Mouse (Mus musculus) forebrain, embryonic 11.5 days (tissue): ENCODE measurements at regions not wholly inside any gene's neighbourhood (a gene's known extent, or its start where the extent isn't known, plus 50 kb on each side); places are given as distances from the start of the nearest gene placed in this dataset.

Source experiments
- ATAC-seq: fragments of 200-750 bp; cut with Nextera tagmentation; replicated peaks from 2 replicates; pipeline ENCODE4 v1.8.0; 2017; ENCODE audit warnings: moderate TSS enrichment; ENCODE audit not compliant: low FRiP score
- DNase-seq: peaks from one replicate; pipeline ENCODE4 v3.0.0-alpha.2; 2017; ENCODE audit warnings: low spot score
- H3K27ac ChIP-seq: fragments of 300-500 bp; sonication (generic); 2 replicates; pipeline ENCODE4 v1.5.1; 2014; ENCODE audit warnings: low read depth, low read length
- H3K27me3 ChIP-seq: fragments of 300-500 bp; sonication (generic); 2 replicates; pipeline ENCODE4 v1.6.1; 2014; ENCODE audit warnings: mild to moderate bottlenecking, low read length, mixed read lengths; ENCODE audit not compliant: control insufficient read depth, insufficient read depth
- H3K36me3 ChIP-seq: fragments of 300-500 bp; sonication (generic); 2 replicates; pipeline ENCODE4 v1.6.1; 2014; ENCODE audit warnings: mild to moderate bottlenecking, low read length, moderate library complexity, mixed read lengths; ENCODE audit not compliant: control insufficient read depth, insufficient read depth
- H3K4me1 ChIP-seq: fragments of 300-500 bp; sonication (generic); replicated peaks from 2 replicates; pipeline ENCODE4 v1.6.1; 2014; ENCODE audit warnings: low read length, mixed read lengths; ENCODE audit not compliant: control insufficient read depth, insufficient read depth
- H3K4me2 ChIP-seq: fragments of 300-500 bp; sonication (generic); 2 replicates; pipeline ENCODE4 v1.6.1; 2014; ENCODE audit warnings: low read depth, mild to moderate bottlenecking, low read length, moderate library complexity, mixed read lengths; ENCODE audit not compliant: severe bottlenecking
- H3K4me3 ChIP-seq: fragments of 300-500 bp; sonication (generic); 2 replicates; pipeline ENCODE4 v1.5.1; 2014; ENCODE audit warnings: low read depth, low read length
- H3K9ac ChIP-seq: fragments of 300-500 bp; sonication (generic); 2 replicates; pipeline ENCODE4 v1.6.1; 2014; ENCODE audit warnings: low read length
- H3K9me3 ChIP-seq: fragments of 300-500 bp; sonication (generic); 2 replicates; pipeline ENCODE4 v1.6.1; 2016; ENCODE audit warnings: low read length, mixed read lengths; ENCODE audit not compliant: control insufficient read depth
- WGBS: fragments of 180-500 bp; shearing (Covaris S2); extraction: QIAGEN DNeasy Blood & Tissue Kit; methylation state at CpG from one replicate; pipeline ENCODE4 v1.1.7; 2014; 5-methylcytosine and 5-hydroxymethylcytosine counted together

- 27% methylated on average over 13 of the region's 13 CpGs for WGBS
- H3K27me3 ChIP-seq, result no peaks in the 10 kb centered on the region
- ATAC-seq (peak; percentile 58), DNase-seq (no peak)
- H3K4me2 ChIP-seq, result peak overlapping the region; percentile 31; the same call in 1 of the 2 replicates
- H3K9ac ChIP-seq, result no peak overlapping the region
- no peaks in the 10 kb centered on the region for H3K36me3 ChIP-seq
- no peak overlapping the region for H3K27ac ChIP-seq
- H3K9me3 ChIP-seq, result no peaks in the 10 kb centered on the region
- peaks cover 3% of the 10 kb centered on the region; the same call in 1 of the 2 replicates for H3K4me1 ChIP-seq
- no peak overlapping the region for H3K4me3 ChIP-seq
Measured at GRCm38 (mm10) chr7:37180416-37180815, 482.5 kb downstream of the Tshz3 start.

- Histone ChIP-seq H3K4me1 (peaks cover 3% of the 10 kb centered on the region; the same call in 1 of the 2 replicates), H3K4me3 (no peak overlapping the region), H3K27ac (no peak overlapping the region), H3K9me3 (no peaks in the 10 kb centered on the region), H3K36me3 (no peaks in the 10 kb centered on the region), H3K9ac (no peak overlapping the region), H3K4me2 (no peak overlapping the region), H3K27me3 (no peaks in the 10 kb centered on the region)
- DNase-seq, result no peak
- 56% methylated on average over 4 of the region's 4 CpGs for WGBS
- no peak for ATAC-seq
Measured at GRCm38 (mm10) chr7:37181109-37181508, 483.2 kb downstream of the Tshz3 start.

- H3K4me1 ChIP-seq, result no peaks in the 10 kb centered on the region
Measured at GRCm38 (mm10) chr7:37192536-37192935, 494.6 kb downstream of the Tshz3 start.

GRCm38 (mm10) chr7:37204800-37205199 lies 506.9 kb downstream of the Tshz3 start:
- Histone ChIP-seq H3K9ac (no peak overlapping the region), H3K4me1 (no peaks in the 10 kb centered on the region), H3K27me3 (no peaks in the 10 kb centered on the region), H3K36me3 (no peaks in the 10 kb centered on the region), H3K4me3 (no peak overlapping the region), H3K27ac (no peak overlapping the region), H3K4me2 (no peak overlapping the region), H3K9me3 (no peaks in the 10 kb centered on the region)
- 83% methylated on average over 5 of the region's 5 CpGs for WGBS
- no peak for ATAC-seq
- DNase-seq, result no peak

More at GRCm38 (mm10) chr7:37192536-37192935, 494.6 kb downstream of the Tshz3 start:
- H3K9ac ChIP-seq, result no peak overlapping the region
- no peaks in the 10 kb centered on the region for H3K36me3 ChIP-seq
- no peak overlapping the region for H3K27ac ChIP-seq
- 27% methylated on average over 2 of the region's 2 CpGs for WGBS
- DNase-seq, result no peak
- ATAC-seq, result no peak
- no peaks in the 10 kb centered on the region for H3K9me3 ChIP-seq
- no peak overlapping the region for H3K4me2 ChIP-seq
- no peaks in the 10 kb centered on the region for H3K27me3 ChIP-seq
- H3K4me3 ChIP-seq, result no peak overlapping the region

GRCm38 (mm10) chr7:37208305-37208704 lies 510.4 kb downstream of the Tshz3 start:
- ATAC-seq, result no peak

GRCm38 (mm10) chr7:37213751-37214181 lies 515.8 kb downstream of the Tshz3 start:
- 35% methylated on average over 3 of the region's 3 CpGs for WGBS
- Histone ChIP-seq H3K27me3 (no peaks in the 10 kb centered on the region), H3K9ac (no peak overlapping the region), H3K9me3 (no peaks in the 10 kb centered on the region), H3K4me3 (no peak overlapping the region), H3K36me3 (no peaks in the 10 kb centered on the region), H3K4me1 (no peaks in the 10 kb centered on the region), H3K4me2 (no peak overlapping the region; the same call in 1 of the 2 replicates), H3K27ac (no peak overlapping the region)
- ATAC-seq (no peak), DNase-seq (no peak)

More at GRCm38 (mm10) chr7:37208305-37208704, 510.4 kb downstream of the Tshz3 start:
- DNase-seq, result no peak
- no peaks in the 10 kb centered on the region for H3K27me3 ChIP-seq
- no peaks in the 10 kb centered on the region for H3K4me1 ChIP-seq
- no peak overlapping the region for H3K27ac ChIP-seq
- H3K4me2 ChIP-seq, result no peak overlapping the region
- WGBS, result 93% methylated on average over 7 of the region's 7 CpGs
- H3K36me3 ChIP-seq, result no peaks in the 10 kb centered on the region
- H3K9me3 ChIP-seq, result no peaks in the 10 kb centered on the region
- H3K4me3 ChIP-seq, result no peak overlapping the region
- no peak overlapping the region for H3K9ac ChIP-seq

GRCm38 (mm10) chr7:37215498-37215897 lies 517.6 kb downstream of the Tshz3 start:
- no peak overlapping the region for H3K4me2 ChIP-seq
- H3K27me3 ChIP-seq, result no peaks in the 10 kb centered on the region
- no peak overlapping the region for H3K4me3 ChIP-seq
- no peaks in the 10 kb centered on the region for H3K4me1 ChIP-seq
- DNase-seq (no peak), ATAC-seq (no peak)
- H3K36me3 ChIP-seq, result no peaks in the 10 kb centered on the region
- no peak overlapping the region for H3K27ac ChIP-seq
- no peak overlapping the region for H3K9ac ChIP-seq
- 94% methylated on average over 6 of the region's 6 CpGs for WGBS
- no peaks in the 10 kb centered on the region for H3K9me3 ChIP-seq

GRCm38 (mm10) chr7:37220476-37220875 lies 522.6 kb downstream of the Tshz3 start:
- Histone ChIP-seq H3K36me3 (no peaks in the 10 kb centered on the region), H3K9me3 (peaks cover 3% of the 10 kb centered on the region; the same call in 1 of the 2 replicates), H3K4me2 (no peak overlapping the region), H3K27ac (no peak overlapping the region), H3K9ac (no peak overlapping the region), H3K4me3 (no peak overlapping the region), H3K27me3 (no peaks in the 10 kb centered on the region), H3K4me1 (no peaks in the 10 kb centered on the region)
- ATAC-seq (no peak), DNase-seq (no peak)
- WGBS, result 92% methylated on average over 5 of the region's 5 CpGs

- H3K9me3 ChIP-seq, result peaks cover 3% of the 10 kb centered on the region; the same call in 1 of the 2 replicates
- 0 out of 2 replicates have a peak, but pooled peaks cover 2% of the 10 kb centered on the region for H3K4me1 ChIP-seq
- DNase-seq (no peak), ATAC-seq (no peak)
- no peak overlapping the region for H3K4me2 ChIP-seq
- no peak overlapping the region for H3K4me3 ChIP-seq
- H3K36me3 ChIP-seq, result no peaks in the 10 kb centered on the region
- H3K9ac ChIP-seq, result no peak overlapping the region
- H3K27ac ChIP-seq, result no peak overlapping the region
- WGBS, result 77% methylated on average over 3 of the region's 3 CpGs
- H3K27me3 ChIP-seq, result no peaks in the 10 kb centered on the region
Measured at GRCm38 (mm10) chr7:37226423-37226822, 528.5 kb downstream of the Tshz3 start.
